Mouse (Mus musculus) liver, embryonic 15.5 days (tissue): ENCODE results near the gene Slc7a8. TPM values are rescaled to one million over a fixed set of nuclear protein-coding genes. Genes with fewer than 3 reads are reported as not detected.

Source experiments
- ATAC-seq: fragments of 200-750 bp; cut with Nextera tagmentation; 2 replicates; pipeline ENCODE4 v1.8.0; 2017; ENCODE audit warnings: moderate number of reproducible peaks, mild to moderate bottlenecking, moderate library complexity; ENCODE audit not compliant: insufficient read depth
- H3K27ac ChIP-seq: fragments of 300-500 bp; sonication (generic); replicated peaks from 2 replicates; pipeline ENCODE4 v1.5.1; 2015; ENCODE audit warnings: mild to moderate bottlenecking, inconsistent platforms
- H3K27me3 ChIP-seq: fragments of 300-500 bp; sonication (generic); 2 replicates; pipeline ENCODE4 v1.6.1; 2015; ENCODE audit warnings: mild to moderate bottlenecking, inconsistent platforms
- H3K36me3 ChIP-seq: fragments of 300-500 bp; sonication (generic); replicated peaks from 2 replicates; pipeline ENCODE4 v1.6.1; 2015; ENCODE audit warnings: moderate library complexity, mild to moderate bottlenecking, inconsistent platforms
- H3K4me1 ChIP-seq: fragments of 300-500 bp; sonication (generic); replicated peaks from 2 replicates; pipeline ENCODE4 v1.6.1; 2015; ENCODE audit warnings: inconsistent platforms
- H3K4me2 ChIP-seq: fragments of 300-500 bp; sonication (generic); 2 replicates; pipeline ENCODE4 v1.6.1; 2015; ENCODE audit warnings: moderate library complexity, mild to moderate bottlenecking, inconsistent platforms
- H3K4me3 ChIP-seq: fragments of 300-500 bp; sonication (generic); replicated peaks from 2 replicates; pipeline ENCODE4 v1.5.1; 2015; ENCODE audit warnings: mild to moderate bottlenecking, inconsistent platforms
- H3K9ac ChIP-seq: fragments of 300-500 bp; sonication (generic); 2 replicates; pipeline ENCODE4 v1.6.1; 2015; ENCODE audit warnings: moderate library complexity, mild to moderate bottlenecking, inconsistent platforms
- H3K9me3 ChIP-seq: fragments of 300-500 bp; sonication (generic); replicated peaks from 2 replicates; pipeline ENCODE4 v1.6.1; 2016; ENCODE audit warnings: inconsistent platforms
- WGBS: fragments of 180-500 bp; shearing (Covaris S2); methylation state at CpG from one replicate; pipeline ENCODE4 v1.1.7; 2015; ENCODE audit warnings: mixed read lengths; ENCODE audit not compliant: insufficient replicate concordance; 5-methylcytosine and 5-hydroxymethylcytosine counted together
- polyA plus RNA-seq: library from polyadenylated mRNA; unstranded; fragments of >200 nt; fragmentation: Nextera tagmentation; extraction: Ambion mirVana; gene quantifications from 2 replicates; pipeline ENCODE4 v1.2.1, GENCODE M21; 2015

Slc7a8 gene
- polyA plus RNA-seq, 1 experiment from 2014 or later = 3.0 TPM

GRCm38 (mm10) chr14:54699586-54699985 is 82.2 kb downstream of the Slc7a8 start:
- 54% methylated on average over 3 of the region's 3 CpGs for WGBS
- Histone ChIP-seq H3K4me3 (no peak overlapping the region), H3K9ac (no peak overlapping the region), H3K36me3 (no peaks in the 10 kb centered on the region), H3K27me3 (peaks cover 40% of the 10 kb centered on the region), H3K9me3 (no peaks in the 10 kb centered on the region), H3K27ac (no peak overlapping the region), H3K4me1 (peaks cover 11% of the 10 kb centered on the region), H3K4me2 (no peak overlapping the region)
- no peak for ATAC-seq

GRCm38 (mm10) chr14:54698733-54699132 is 83.0 kb downstream of the Slc7a8 start, which contains the start of gene Gm29776:
Gene Gm29776 (minus strand): TSS chr14:54698833.
- H3K27ac ChIP-seq = no peak within 1 kb of the TSS
- no peak within 1 kb of the TSS for H3K4me2 ChIP-seq
- no peaks in the 10 kb centered on the region for H3K9me3 ChIP-seq
- H3K4me1 ChIP-seq = peaks cover 11% of the 10 kb centered on the region
- 0 out of 2 replicates have a peak, but pooled peaks cover 2% of the 10 kb centered on the region for H3K36me3 ChIP-seq
- H3K9ac ChIP-seq = no peak within 1 kb of the TSS
- H3K27me3 ChIP-seq = peaks cover 32% of the 10 kb centered on the region
- 66% methylated on average over 4 of the region's 4 CpGs for WGBS
- H3K4me3 ChIP-seq = no peak within 1 kb of the TSS
- no peak for ATAC-seq

- H3K4me1 ChIP-seq = peaks cover 10% of the 10 kb centered on the region
- H3K4me3 ChIP-seq = no peak overlapping the region
- H3K27me3 ChIP-seq = peaks cover 12% of the 10 kb centered on the region
- peaks cover 14% of the 10 kb centered on the region for H3K36me3 ChIP-seq
- 70% methylated on average over 4 of the region's 4 CpGs for WGBS
- H3K27ac ChIP-seq = no peak overlapping the region
- no peak overlapping the region for H3K9ac ChIP-seq
- H3K9me3 ChIP-seq = no peaks in the 10 kb centered on the region
- no peak overlapping the region for H3K4me2 ChIP-seq
- ATAC-seq = no peak
Observed at GRCm38 (mm10) chr14:54696752-54697151, 85.0 kb downstream of the Slc7a8 start.

- Histone ChIP-seq H3K27ac (no peak overlapping the region), H3K4me2 (no peak overlapping the region), H3K9me3 (no peaks in the 10 kb centered on the region), H3K36me3 (peaks cover 25% of the 10 kb centered on the region), H3K4me3 (no peak overlapping the region), H3K4me1 (peaks cover 6% of the 10 kb centered on the region), H3K9ac (no peak overlapping the region), H3K27me3 (peaks cover 8% of the 10 kb centered on the region; the same call in 1 of the 2 replicates)
- WGBS = 69% methylated on average over 6 of the region's 6 CpGs
- no peak for ATAC-seq
Observed at GRCm38 (mm10) chr14:54695042-54695441, 86.7 kb downstream of the Slc7a8 start.

GRCm38 (mm10) chr14:54687251-54687650 is 94.5 kb downstream of the Slc7a8 start:
- no peak for ATAC-seq
- Histone ChIP-seq H3K4me3 (peak overlapping the region; percentile 69), H3K4me2 (peak overlapping the region; percentile 72), H3K36me3 (peaks cover 39% of the 10 kb centered on the region), H3K27me3 (no peaks in the 10 kb centered on the region), H3K9me3 (no peaks in the 10 kb centered on the region), H3K4me1 (peaks cover 45% of the 10 kb centered on the region), H3K27ac (peak overlapping the region; percentile 99), H3K9ac (peak overlapping the region; percentile 83)
- 4% methylated on average over 8 of the region's 8 CpGs for WGBS

GRCm38 (mm10) chr14:54686522-54687143 is 95.1 kb downstream of the Slc7a8 start, which contains the start of gene Acin1:
Gene Acin1 (minus strand): TSS chr14:54686931.
- H3K27me3 ChIP-seq = no peaks in the 10 kb centered on the region
- peak within 1 kb of the TSS; percentile 83 for H3K9ac ChIP-seq
- H3K9me3 ChIP-seq = no peaks in the 10 kb centered on the region
- H3K36me3 ChIP-seq = peaks cover 46% of the 10 kb centered on the region
- peaks cover 48% of the 10 kb centered on the region for H3K4me1 ChIP-seq
- H3K4me2 ChIP-seq = peak within 1 kb of the TSS; percentile 72
- ATAC-seq = peak; percentile 93
- H3K27ac ChIP-seq = peak within 1 kb of the TSS; percentile 99
- WGBS = under 1% methylated on average over 44 of the region's 44 CpGs
- peak within 1 kb of the TSS; percentile 69 for H3K4me3 ChIP-seq

GRCm38 (mm10) chr14:54686063-54686521 is 95.7 kb downstream of the Slc7a8 start, which contains the start of gene 1700123O20Rik:
Gene 1700123O20Rik (plus strand): TSS chr14:54686216.
- WGBS = under 1% methylated on average over 41 of the region's 41 CpGs
- Histone ChIP-seq H3K36me3 (peaks cover 49% of the 10 kb centered on the region), H3K4me3 (peak within 1 kb of the TSS; percentile 69)

GRCm38 (mm10) chr14:54685471-54685870 is 96.3 kb downstream of the Slc7a8 start:
- Histone ChIP-seq H3K4me3 (peak overlapping the region; percentile 69), H3K36me3 (peaks cover 47% of the 10 kb centered on the region), H3K4me2 (peak overlapping the region; percentile 72), H3K9ac (peak overlapping the region; percentile 83), H3K27ac (peak overlapping the region; percentile 99), H3K27me3 (no peaks in the 10 kb centered on the region), H3K4me1 (peaks cover 48% of the 10 kb centered on the region), H3K9me3 (no peaks in the 10 kb centered on the region)
- peak; percentile 8; the same call in 1 of the 2 replicates for ATAC-seq
- WGBS = under 1% methylated on average over 8 of the region's 8 CpGs

More at GRCm38 (mm10) chr14:54686063-54686521, 95.7 kb downstream of the Slc7a8 start, which contains the start of gene 1700123O20Rik:
- peaks cover 48% of the 10 kb centered on the region for H3K4me1 ChIP-seq
- ATAC-seq = peak; percentile 84
- no peaks in the 10 kb centered on the region for H3K27me3 ChIP-seq
- peak within 1 kb of the TSS; percentile 83 for H3K9ac ChIP-seq
- H3K27ac ChIP-seq = peak within 1 kb of the TSS; percentile 99
- H3K4me2 ChIP-seq = peak within 1 kb of the TSS; percentile 72
- no peaks in the 10 kb centered on the region for H3K9me3 ChIP-seq

GRCm38 (mm10) chr14:54682396-54682795 is 99.3 kb downstream of the Slc7a8 start:
- no peaks in the 10 kb centered on the region for H3K9me3 ChIP-seq
- no peak for ATAC-seq
- H3K4me3 ChIP-seq = no peak overlapping the region
- H3K36me3 ChIP-seq = peaks cover 59% of the 10 kb centered on the region
- H3K4me2 ChIP-seq = no peak overlapping the region
- WGBS = 75% methylated on average over 3 of the region's 3 CpGs
- H3K4me1 ChIP-seq = peaks cover 29% of the 10 kb centered on the region
- no peaks in the 10 kb centered on the region for H3K27me3 ChIP-seq
- no peak overlapping the region for H3K27ac ChIP-seq
- no peak overlapping the region for H3K9ac ChIP-seq

- H3K27me3 ChIP-seq = no peaks in the 10 kb centered on the region
- H3K4me2 ChIP-seq = no peak overlapping the region
- ATAC-seq = peak; percentile 61
- 79% methylated on average over 16 of the region's 16 CpGs for WGBS
- H3K4me3 ChIP-seq = no peak overlapping the region
- no peak overlapping the region for H3K9ac ChIP-seq
- peaks cover 17% of the 10 kb centered on the region for H3K4me1 ChIP-seq
- H3K27ac ChIP-seq = no peak overlapping the region
- H3K9me3 ChIP-seq = no peaks in the 10 kb centered on the region
- peaks cover 89% of the 10 kb centered on the region for H3K36me3 ChIP-seq
Observed at GRCm38 (mm10) chr14:54678657-54679304, 103.0 kb downstream of the Slc7a8 start.

- 86% methylated on average over 5 of the region's 5 CpGs for WGBS
- no peak for ATAC-seq
- H3K4me1 ChIP-seq = no peaks in the 10 kb centered on the region; the same call in 1 of the 2 replicates
Observed at GRCm38 (mm10) chr14:54676290-54676689, 105.5 kb downstream of the Slc7a8 start.

More at GRCm38 (mm10) chr14:54676290-54676689, 105.5 kb downstream of the Slc7a8 start:
- no peaks in the 10 kb centered on the region for H3K27me3 ChIP-seq
- no peaks in the 10 kb centered on the region for H3K9me3 ChIP-seq
- no peak overlapping the region for H3K4me3 ChIP-seq
- H3K9ac ChIP-seq = no peak overlapping the region
- no peak overlapping the region for H3K4me2 ChIP-seq
- peaks cover 88% of the 10 kb centered on the region for H3K36me3 ChIP-seq
- H3K27ac ChIP-seq = no peak overlapping the region
